Mouse (Mus musculus) hindbrain, embryonic 11.5 days (tissue): Measurements from ENCODE around the gene Golga7b. TPM values are rescaled to one million over a fixed set of nuclear protein-coding genes. Genes with fewer than 3 reads are reported as not detected.

Source experiments
- ATAC-seq: fragments of 200-750 bp; cut with Nextera tagmentation; 2 replicates; pipeline ENCODE4 v1.8.0; 2017; ENCODE audit warnings: mild to moderate bottlenecking, moderate TSS enrichment, moderate library complexity; ENCODE audit not compliant: low FRiP score
- DNase-seq: peaks from one replicate; pipeline ENCODE4 v3.0.0-alpha.2; 2015; ENCODE audit warnings: low spot score
- H3K27ac ChIP-seq: fragments of 300-500 bp; sonication (generic); 2 replicates; pipeline ENCODE4 v1.5.1; 2014; ENCODE audit warnings: mild to moderate bottlenecking, low read depth, low read length
- H3K27me3 ChIP-seq: fragments of 300-500 bp; sonication (generic); 2 replicates; pipeline ENCODE4 v1.6.1; 2014; ENCODE audit warnings: mild to moderate bottlenecking, low read length, moderate library complexity, mixed read lengths; ENCODE audit not compliant: control insufficient read depth, insufficient read depth
- H3K36me3 ChIP-seq: fragments of 300-500 bp; sonication (generic); 2 replicates; pipeline ENCODE4 v1.6.1; 2014; ENCODE audit warnings: mild to moderate bottlenecking, low read length, moderate library complexity, mixed read lengths; ENCODE audit not compliant: control insufficient read depth, insufficient read depth
- H3K4me1 ChIP-seq: fragments of 300-500 bp; sonication (generic); replicated peaks from 2 replicates; pipeline ENCODE4 v1.6.1; 2014; ENCODE audit warnings: low read length, mixed read lengths; ENCODE audit not compliant: control insufficient read depth, insufficient read depth
- H3K4me2 ChIP-seq: fragments of 300-500 bp; sonication (generic); replicated peaks from 2 replicates; pipeline ENCODE4 v1.6.1; 2014; ENCODE audit warnings: mild to moderate bottlenecking, low read depth, low read length
- H3K4me3 ChIP-seq: fragments of 300-500 bp; sonication (generic); 2 replicates; pipeline ENCODE4 v1.5.1; 2014; ENCODE audit warnings: low read depth, low read length
- H3K9ac ChIP-seq: fragments of 300-500 bp; sonication (generic); 2 replicates; pipeline ENCODE4 v1.6.1; 2014; ENCODE audit warnings: low read depth, low read length
- H3K9me3 ChIP-seq: fragments of 300-500 bp; sonication (generic); 2 replicates; pipeline ENCODE4 v1.6.1; 2016; ENCODE audit warnings: low read length; ENCODE audit not compliant: control insufficient read depth
- WGBS: fragments of 180-500 bp; shearing (Covaris S2); extraction: QIAGEN DNeasy Blood & Tissue Kit; methylation state at CpG from one replicate; pipeline ENCODE4 v1.1.7; 2014; 5-methylcytosine and 5-hydroxymethylcytosine counted together
- polyA plus RNA-seq: library from polyadenylated mRNA; unstranded; fragments of >200 nt; fragmentation: Nextera tagmentation; extraction: Ambion mirVana; gene quantifications from 2 replicates; pipeline ENCODE4 v1.2.1, GENCODE M21; 2014

The Golga7b gene
- polyA plus RNA-seq, 1 experiment from 2014 or later = 5.0 TPM

DNA sequence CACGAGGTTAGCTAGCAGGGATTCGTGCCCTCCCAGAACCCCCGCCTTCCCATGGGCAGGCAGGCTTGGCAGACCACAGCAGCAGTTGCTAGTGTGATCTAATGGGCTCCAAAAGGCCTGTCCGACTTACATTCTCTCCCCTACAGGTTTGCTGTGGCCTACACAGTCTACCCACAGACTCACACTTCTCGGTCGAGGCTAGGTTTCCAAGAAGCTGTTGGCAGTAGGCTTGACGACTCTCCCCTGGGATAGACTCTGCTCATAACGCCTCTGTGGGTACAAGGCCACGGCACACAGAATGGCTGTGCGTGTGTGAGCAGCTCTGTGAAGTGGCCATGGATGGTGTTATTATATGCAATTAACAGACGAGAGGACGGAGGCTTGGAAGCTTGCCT lies 9.9 kb downstream of the Golga7b start:
- no peaks in the 10 kb centered on the region for H3K4me1 ChIP-seq
- H3K4me2 ChIP-seq = no peak overlapping the region
- H3K27ac ChIP-seq = no peak overlapping the region
- no peak overlapping the region for H3K9ac ChIP-seq
- 87% methylated on average over 12 of the region's 12 CpGs for whole genome bisulfite sequencing
- peaks cover 9% of the 10 kb centered on the region; the same call in 1 of the 2 replicates for H3K27me3 ChIP-seq
- no peaks in the 10 kb centered on the region for H3K36me3 ChIP-seq
- no peaks in the 10 kb centered on the region for H3K9me3 ChIP-seq
- H3K4me3 ChIP-seq = no peak overlapping the region
- no peak for DNase-seq
- no peak for ATAC-seq

DNA sequence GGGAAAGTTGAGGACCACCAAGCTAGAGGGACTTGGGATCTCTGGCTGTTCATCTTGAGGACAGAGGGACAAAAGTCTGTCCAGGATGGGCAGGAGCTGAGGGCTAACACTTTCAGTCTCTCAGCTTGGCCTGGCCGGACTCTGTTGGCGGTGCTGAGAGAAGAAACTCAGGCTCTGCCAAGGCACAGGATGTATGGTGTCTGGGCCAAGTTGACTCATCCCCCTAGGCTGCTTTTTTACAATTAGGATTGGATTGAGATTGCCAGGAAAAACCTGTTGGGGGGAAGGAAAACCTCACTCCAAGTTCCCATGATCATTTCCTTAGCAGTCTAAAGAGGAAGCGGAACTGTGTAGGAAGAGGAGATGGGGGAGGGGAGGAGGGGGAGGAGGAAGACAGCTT lies 10.7 kb downstream of the Golga7b start:
- Histone ChIP-seq H3K4me2 (no peak overlapping the region), H3K9ac (no peak overlapping the region), H3K4me3 (no peak overlapping the region), H3K27me3 (peaks cover 9% of the 10 kb centered on the region; the same call in 1 of the 2 replicates), H3K27ac (no peak overlapping the region), H3K36me3 (no peaks in the 10 kb centered on the region), H3K9me3 (no peaks in the 10 kb centered on the region), H3K4me1 (no peaks in the 10 kb centered on the region)
- 91% methylated on average over 3 of the region's 3 CpGs for WGBS
- ATAC-seq (no peak), DNase-seq (no peak)

DNA sequence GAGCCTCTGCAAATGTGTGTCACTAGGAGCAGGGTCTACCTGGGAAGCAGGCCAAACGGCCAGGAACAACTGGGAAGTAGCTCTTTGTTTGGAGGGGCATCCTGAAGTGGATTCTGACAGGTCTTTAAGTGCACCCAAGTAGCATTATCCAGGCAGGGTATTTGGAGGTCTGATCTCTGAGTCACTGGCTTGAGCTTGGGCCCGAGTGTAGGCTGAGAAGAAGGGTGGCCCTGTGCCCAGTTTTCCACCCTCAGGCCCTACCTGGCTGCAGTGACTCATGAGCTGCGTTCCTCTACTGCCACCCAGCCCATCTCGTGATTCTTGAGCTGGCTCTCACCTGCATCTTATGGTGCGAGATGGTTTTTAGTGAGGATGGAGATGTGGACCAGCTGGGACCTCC lies 11.2 kb downstream of the Golga7b start:
- DNase-seq (no peak), ATAC-seq (no peak)
- Histone ChIP-seq H3K4me1 (no peaks in the 10 kb centered on the region), H3K36me3 (no peaks in the 10 kb centered on the region), H3K27ac (no peak overlapping the region), H3K4me2 (no peak overlapping the region), H3K9ac (no peak overlapping the region), H3K9me3 (no peaks in the 10 kb centered on the region), H3K27me3 (peaks cover 9% of the 10 kb centered on the region; the same call in 1 of the 2 replicates), H3K4me3 (no peak overlapping the region)
- WGBS = 68% methylated on average over 5 of the region's 5 CpGs

DNA sequence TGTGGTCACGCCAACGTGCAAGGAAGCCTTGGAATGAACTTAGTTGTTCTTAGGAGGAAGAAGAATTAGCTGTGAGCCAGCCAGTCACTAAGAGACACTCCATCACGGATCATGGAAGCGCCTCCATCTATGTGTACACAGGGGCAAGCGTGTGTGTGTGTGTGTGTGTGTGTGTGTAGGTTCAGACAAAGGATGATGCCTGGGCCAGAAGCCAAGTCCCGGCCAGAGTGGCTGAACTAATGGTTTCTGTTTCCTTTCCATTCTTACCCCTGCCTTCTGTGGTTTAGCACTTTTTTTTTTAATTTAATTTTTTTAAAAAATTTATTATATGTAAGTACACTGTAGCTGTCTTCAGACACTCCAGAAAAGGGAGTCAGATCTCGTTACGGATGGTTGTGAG lies 13.1 kb downstream of the Golga7b start:
- WGBS = 93% methylated on average over 8 of the region's 8 CpGs
- Histone ChIP-seq H3K36me3 (no peaks in the 10 kb centered on the region), H3K27ac (no peak overlapping the region), H3K27me3 (no peaks in the 10 kb centered on the region; the same call in 1 of the 2 replicates), H3K9me3 (no peaks in the 10 kb centered on the region), H3K4me1 (no peaks in the 10 kb centered on the region), H3K4me2 (no peak overlapping the region), H3K4me3 (no peak overlapping the region), H3K9ac (no peak overlapping the region)
- DNase-seq = no peak
- no peak for ATAC-seq

DNA sequence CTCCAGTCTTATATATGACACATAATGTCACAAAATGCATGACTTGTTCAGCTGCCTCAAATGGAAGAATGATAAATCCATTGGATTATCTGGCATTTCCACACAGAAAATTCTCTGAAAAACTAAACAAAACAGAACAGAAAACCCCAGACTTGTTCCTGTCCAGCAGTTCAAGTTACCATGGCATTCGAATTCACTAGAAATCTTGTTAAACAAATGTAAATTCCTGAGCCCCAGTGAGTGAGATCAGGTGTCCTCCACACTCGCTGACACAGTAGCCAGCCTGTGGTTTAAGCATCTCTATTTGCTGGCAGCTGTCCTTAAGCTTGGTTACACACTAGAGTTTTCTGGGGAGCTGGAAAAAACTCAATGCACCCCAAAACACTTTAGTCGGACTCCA lies 16.1 kb downstream of the Golga7b start:
- no peaks in the 10 kb centered on the region for H3K36me3 ChIP-seq
- H3K4me3 ChIP-seq = no peak overlapping the region
- no peak overlapping the region for H3K9ac ChIP-seq
- no peaks in the 10 kb centered on the region for H3K27me3 ChIP-seq
- H3K9me3 ChIP-seq = no peaks in the 10 kb centered on the region
- H3K27ac ChIP-seq = no peak overlapping the region
- 45% methylated on average over 3 of the region's 3 CpGs for WGBS
- 0 out of 2 replicates have a peak, but pooled peaks cover 2% of the 10 kb centered on the region for H3K4me1 ChIP-seq
- no peak for ATAC-seq
- no peak overlapping the region for H3K4me2 ChIP-seq
- DNase-seq = no peak

- 3% methylated on average over 19 of the region's 19 CpGs for WGBS
- H3K9ac ChIP-seq = no peak overlapping the region
- ATAC-seq = peak; percentile 64; the same call in 1 of the 2 replicates
Measured at GRCm38 (mm10) chr19:42268337-42268736, 21.0 kb downstream of the Golga7b start.

DNA sequence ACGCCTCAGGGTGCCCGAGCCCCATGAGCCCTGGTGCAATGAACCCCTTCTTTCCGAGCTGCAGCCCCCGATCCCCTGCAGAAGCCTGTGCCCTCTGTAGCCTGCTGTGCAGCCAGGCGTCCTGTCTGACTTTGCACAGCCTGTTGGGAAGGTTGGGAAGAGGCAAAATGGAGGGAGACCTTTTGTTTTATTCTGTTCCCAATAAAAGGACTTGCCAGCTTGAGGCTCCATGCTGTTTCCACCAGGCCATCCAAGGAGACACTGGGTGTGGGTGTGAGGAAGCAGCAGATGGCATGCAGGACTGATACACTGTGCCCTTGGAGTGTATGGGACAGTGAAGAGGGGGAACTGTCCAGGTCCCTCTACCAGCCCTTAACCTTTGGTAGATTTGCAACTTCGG lies 22.7 kb downstream of the Golga7b start:
- Histone ChIP-seq H3K4me3 (no peak overlapping the region), H3K27me3 (no peaks in the 10 kb centered on the region), H3K9ac (no peak overlapping the region), H3K4me2 (no peak overlapping the region), H3K9me3 (no peaks in the 10 kb centered on the region), H3K36me3 (no peaks in the 10 kb centered on the region), H3K4me1 (0 out of 2 replicates have a peak, but pooled peaks cover 2% of the 10 kb centered on the region), H3K27ac (no peak overlapping the region)
- WGBS = 55% methylated on average over 6 of the region's 6 CpGs
- ATAC-seq (no peak), DNase-seq (no peak)

More at GRCm38 (mm10) chr19:42268337-42268736, 21.0 kb downstream of the Golga7b start:
- Histone ChIP-seq H3K27ac (no peak overlapping the region), H3K4me2 (peak overlapping the region; percentile 38), H3K9me3 (no peaks in the 10 kb centered on the region), H3K27me3 (no peaks in the 10 kb centered on the region), H3K4me3 (no peak overlapping the region), H3K4me1 (0 out of 2 replicates have a peak, but pooled peaks cover 2% of the 10 kb centered on the region), H3K36me3 (no peaks in the 10 kb centered on the region)
- peak; percentile 58 for DNase-seq

GRCm38 (mm10) chr19:42271182-42271581 lies 23.8 kb downstream of the Golga7b start:
- Histone ChIP-seq H3K36me3 (no peaks in the 10 kb centered on the region), H3K9me3 (no peaks in the 10 kb centered on the region), H3K4me3 (no peak overlapping the region), H3K27ac (no peak overlapping the region), H3K4me2 (no peak overlapping the region), H3K27me3 (no peaks in the 10 kb centered on the region), H3K4me1 (0 out of 2 replicates have a peak, but pooled peaks cover 2% of the 10 kb centered on the region), H3K9ac (no peak overlapping the region)
- no peak for ATAC-seq
- WGBS = 94% methylated on average over 7 of the region's 7 CpGs
- no peak for DNase-seq
